Mouse (Mus musculus) adrenal gland, postnatal 14 days (tissue): ENCODE measurements around the gene Fmo3. TPM values are rescaled to one million over a fixed set of nuclear protein-coding genes. Genes with fewer than 3 reads are reported as not detected.

Experiments used
- DNase-seq: peaks from one replicate; pipeline ENCODE4 v3.0.0; 2021; ENCODE audit warnings: mixed read lengths
- long read RNA-seq, 2 experiments: library from polyadenylated mRNA; stranded (forward); transcript quantifications; one replicate each; pipeline ENCODE4 v2.0.0; 2021
- total RNA-seq: library from RNA; stranded (reverse); gene quantifications from 2 replicates; pipeline ENCODE4 v1.2.3, GENCODE M21; 2021

Fmo3 gene
- 0.49 and 7.9 TPM in 2 replicates for total RNA-seq
- long read RNA-seq, experiment 1, result 0 reads
- long read RNA-seq, experiment 2, partial matches to known transcripts, result 0 of 3 reads
- long read RNA-seq, experiment 2, other reads (novel, unspliced or antisense), result 0 of 3 reads

- DNase-seq, result no peak
Observed at GRCm38 (mm10) chr1:162984428-162984827, at the start of gene Fmo3. TSS of gene Fmo3 (minus strand) at chr1:162984528.

- DNase-seq, result no peak
Observed at GRCm38 (mm10) chr1:163023075-163023474, 38.7 kb upstream of the Fmo3 start.

- no peak for DNase-seq
Observed at GRCm38 (mm10) chr1:163009220-163009619, 24.9 kb upstream of the Fmo3 start.

- no peak for DNase-seq
Observed at GRCm38 (mm10) chr1:163003496-163003895, 19.2 kb upstream of the Fmo3 start.

GRCm38 (mm10) chr1:163001271-163001829 lies 17.0 kb upstream of the Fmo3 start:
- DNase-seq, result no peak

- DNase-seq, result no peak
Observed at GRCm38 (mm10) chr1:162987546-162987945, 3.2 kb upstream of the Fmo3 start.

GRCm38 (mm10) chr1:162986777-162987176 lies 2.4 kb upstream of the Fmo3 start:
- no peak for DNase-seq

GRCm38 (mm10) chr1:162986121-162986748 lies 1.9 kb upstream of the Fmo3 start:
- no peak for DNase-seq

- DNase-seq, result no peak
Observed at GRCm38 (mm10) chr1:162963556-162963955, 20.8 kb downstream of the Fmo3 start.

GRCm38 (mm10) chr1:162957422-162957821 lies 26.9 kb downstream of the Fmo3 start:
- no peak for DNase-seq

GRCm38 (mm10) chr1:162953079-162953478 lies 31.2 kb downstream of the Fmo3 start:
- DNase-seq, result no peak

- DNase-seq, result no peak
Observed at GRCm38 (mm10) chr1:162949763-162950162, 34.6 kb downstream of the Fmo3 start.

GRCm38 (mm10) chr1:162947934-162948333 lies 36.4 kb downstream of the Fmo3 start:
- DNase-seq, result no peak

GRCm38 (mm10) chr1:162946837-162947558 lies 37.3 kb downstream of the Fmo3 start:
- DNase-seq, result no peak

- DNase-seq, result no peak
Observed at GRCm38 (mm10) chr1:162943700-162944099, 40.6 kb downstream of the Fmo3 start.

- peak; percentile 27 for DNase-seq
Observed at GRCm38 (mm10) chr1:162938696-162939351, 45.5 kb downstream of the Fmo3 start.

- no peak for DNase-seq
Observed at GRCm38 (mm10) chr1:162937970-162938695, 46.2 kb downstream of the Fmo3 start.

GRCm38 (mm10) chr1:162937415-162937814 lies 46.9 kb downstream of the Fmo3 start, which contains the start of gene Fmo6:
TSS of gene Fmo6 (minus strand) at chr1:162937515.
- no peak for DNase-seq

- DNase-seq, result no peak
Observed at GRCm38 (mm10) chr1:162934374-162935012, 49.8 kb downstream of the Fmo3 start.

- no peak for DNase-seq
Observed at GRCm38 (mm10) chr1:162932386-162932785, 51.9 kb downstream of the Fmo3 start.

- DNase-seq, result no peak
Observed at GRCm38 (mm10) chr1:162931880-162932279, 52.4 kb downstream of the Fmo3 start.
